Mouse (Mus musculus) megakaryocyte, embryonic 14.5 days (primary cell): ENCODE results near the gene Pycr2.

Experiments
- FLI1 ChIP-seq: IDR thresholded peaks from 2 replicates; pipeline ENCODE4 v1.6.1; 2012; ENCODE audit warnings: low read length, inconsistent platforms, mixed read lengths
- GATA1 ChIP-seq: IDR thresholded peaks from 3 replicates; pipeline ENCODE4 v1.6.1; 2012; ENCODE audit warnings: mixed read lengths, low read length, inconsistent platforms, borderline replicate concordance

DNA sequence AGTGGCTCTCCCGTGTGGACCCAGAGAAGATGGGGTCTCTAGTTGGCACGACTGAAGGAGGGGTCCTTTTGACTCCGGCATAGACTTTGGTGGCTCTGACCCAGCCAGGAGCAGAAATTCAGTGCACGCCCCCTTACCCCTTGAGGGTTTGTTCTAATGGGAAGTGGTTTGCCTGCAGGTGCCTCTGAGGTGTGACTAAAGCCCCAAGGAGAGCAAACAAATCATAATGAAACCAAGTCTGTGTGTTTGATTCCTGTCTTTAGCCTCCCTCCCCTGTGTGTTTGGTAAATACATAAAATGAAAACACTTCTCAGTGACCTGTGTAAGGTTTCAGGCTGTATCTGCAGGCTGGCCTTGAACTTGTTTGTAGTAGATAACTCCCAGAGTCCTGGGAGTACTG lies 22.2 kb downstream of the Pycr2 start:
- TF ChIP-seq GATA1 = no peak
- no peak for TF ChIP-seq FLI1
